Mouse (Mus musculus) cerebellum, adult 9-11 months (tissue): ENCODE measurements around the gene Gimap9.

Source experiments
- DNase-seq: peaks from one replicate; pipeline ENCODE4 v3.0.0; 2022

The Gimap9 gene

DNA sequence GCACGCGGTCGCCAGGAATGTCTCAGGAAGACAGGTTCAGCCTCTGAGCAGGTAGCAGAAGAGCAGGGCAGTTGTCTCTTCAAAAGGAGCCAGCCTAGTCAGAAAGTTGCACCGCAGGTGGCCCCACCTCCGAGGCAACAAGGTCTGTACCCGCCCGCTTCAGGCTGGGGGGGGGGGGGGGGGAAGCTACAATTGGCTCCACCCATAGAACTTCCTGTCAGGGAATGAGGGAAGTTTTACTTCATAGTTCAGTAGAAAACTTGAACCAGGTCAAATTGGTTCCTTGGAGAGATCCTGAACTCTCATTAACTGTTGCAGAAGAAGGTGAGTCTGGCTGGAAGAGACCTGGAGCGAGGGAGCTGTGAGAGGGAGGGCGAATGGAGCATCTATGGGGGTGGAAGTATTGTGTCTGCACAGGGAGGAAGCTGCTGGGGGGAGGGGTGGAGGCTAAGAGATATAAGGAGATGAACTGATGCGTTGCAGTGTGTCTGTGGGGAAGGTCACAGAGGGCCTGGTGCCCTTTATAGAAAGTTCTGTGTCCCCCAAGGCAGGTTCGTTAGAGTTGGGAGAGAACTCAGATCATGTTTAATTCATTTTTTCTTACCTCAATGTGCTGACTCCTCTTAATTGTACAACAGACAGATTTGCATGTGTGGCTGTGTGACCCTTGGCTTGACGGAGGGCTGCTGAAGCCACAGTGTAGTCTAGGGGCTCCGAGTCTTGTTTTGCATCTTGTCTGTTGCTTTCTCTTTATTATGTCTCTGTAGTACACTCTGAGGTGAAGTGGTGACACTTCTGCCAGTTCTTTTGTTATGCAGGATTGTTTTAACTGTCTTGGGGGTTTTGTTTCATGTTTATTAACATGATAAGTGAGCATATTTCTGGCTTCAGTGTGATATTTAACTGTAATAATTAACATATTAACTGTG lies at the start of gene Gimap9:
TSS of gene Gimap9 (plus strand) at position 199 of the 929 bp plus-strand sequence.
- DNase-seq, result no peak

DNA sequence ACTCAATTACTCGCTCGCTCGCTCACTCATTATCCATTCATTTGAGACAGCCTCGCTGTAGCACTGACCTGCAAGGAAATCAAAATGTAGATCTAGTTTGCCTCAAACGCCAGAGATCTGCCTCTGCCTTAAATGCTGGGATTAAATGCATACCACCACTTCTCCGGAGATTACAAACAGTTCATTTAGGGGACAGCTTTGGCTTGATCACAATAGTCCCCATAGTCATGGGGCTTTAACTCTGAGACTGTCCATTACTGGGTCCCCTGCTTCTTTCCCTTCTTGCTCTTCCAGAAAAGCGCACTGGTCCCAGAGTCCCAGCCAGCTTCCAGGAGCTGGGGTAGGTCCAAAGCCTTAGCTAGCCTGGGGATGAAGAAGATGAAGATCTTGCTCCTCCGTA lies 49.5 kb upstream of the Gimap9 start, which contains the start of gene AI854703:
TSS of gene AI854703 (plus strand) at position 301 of the 400 bp plus-strand sequence.
- DNase-seq, result no peak

DNA sequence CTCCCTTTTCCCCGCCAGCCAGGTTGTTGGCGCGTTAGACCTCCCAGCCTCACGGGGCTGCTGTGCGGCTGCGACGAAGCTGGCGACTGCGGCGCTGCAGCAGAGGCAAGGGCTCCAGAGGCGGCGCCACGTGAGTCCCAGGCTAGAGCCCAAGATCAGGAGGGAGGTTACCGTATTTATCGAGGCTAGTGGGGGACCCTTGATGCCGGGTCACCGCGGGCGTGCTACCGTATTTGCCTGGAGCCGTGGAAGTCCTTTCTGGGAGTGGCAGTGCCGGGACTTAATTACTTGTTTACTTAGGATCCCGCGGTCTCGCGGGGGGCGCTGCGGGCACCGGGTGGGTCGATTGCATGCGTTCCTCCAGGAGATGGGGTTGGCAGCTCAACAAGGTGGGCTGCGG lies 48.9 kb upstream of the Gimap9 start:
- DNase-seq, result peak; percentile 72

GRCm38 (mm10) chr6:48627511-48627924 lies 48.4 kb upstream of the Gimap9 start:
- DNase-seq, result peak; percentile 55

DNA sequence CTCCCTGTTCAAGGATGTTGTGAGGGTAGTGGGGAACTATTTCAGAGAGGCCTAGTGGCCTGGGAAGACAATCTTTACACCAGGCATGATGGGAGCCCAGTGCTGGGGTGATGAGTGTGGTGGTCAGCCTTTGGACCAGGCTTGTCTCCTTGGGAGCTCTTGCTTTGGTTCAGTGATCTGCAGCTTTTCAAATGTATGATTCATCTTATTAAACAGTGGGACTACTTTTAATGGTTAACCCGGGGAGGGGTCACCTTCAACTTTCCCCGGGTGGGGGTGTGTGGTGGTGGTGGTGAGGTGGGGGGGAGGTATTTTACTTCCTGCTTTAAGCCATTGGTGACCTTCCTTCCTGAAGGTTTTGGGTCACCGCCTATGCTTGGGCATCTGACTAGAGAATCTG lies 47.6 kb upstream of the Gimap9 start:
- no peak for DNase-seq

- peak; percentile 70 for DNase-seq
These were observed 46.9 kb upstream of the Gimap9 start for GRCm38 (mm10) chr6:48628808-48629660.

GRCm38 (mm10) chr6:48629661-48630034 lies 46.3 kb upstream of the Gimap9 start:
- peak; percentile 58 for DNase-seq

DNA sequence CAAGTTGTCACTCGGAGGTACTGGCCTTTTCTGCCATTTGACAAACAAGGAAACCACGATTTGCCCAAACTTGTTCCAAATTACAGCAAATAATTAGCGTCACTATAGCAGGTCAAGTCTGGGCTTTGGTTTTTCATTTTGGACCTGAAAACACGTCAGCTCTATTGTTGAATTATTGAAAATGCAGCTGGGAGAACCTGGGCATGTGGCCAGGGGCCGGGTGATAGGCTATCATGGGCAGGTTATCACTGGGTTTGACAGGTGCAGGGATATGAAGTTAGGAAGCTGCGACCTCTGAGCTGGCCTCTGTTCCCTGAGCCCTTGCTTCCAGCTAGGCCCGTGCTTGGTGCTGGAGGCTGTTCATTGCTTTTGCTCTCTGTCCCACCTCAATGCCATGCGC lies 45.1 kb upstream of the Gimap9 start:
- DNase-seq, result no peak

- no peak for DNase-seq
These were observed 40.8 kb upstream of the Gimap9 start for GRCm38 (mm10) chr6:48635105-48635504.

GRCm38 (mm10) chr6:48636515-48636914 lies 39.4 kb upstream of the Gimap9 start:
- no peak for DNase-seq

GRCm38 (mm10) chr6:48637811-48638500 lies 38.0 kb upstream of the Gimap9 start:
- DNase-seq, result no peak

- DNase-seq, result no peak
These were observed 37.4 kb upstream of the Gimap9 start for GRCm38 (mm10) chr6:48638553-48638952.

DNA sequence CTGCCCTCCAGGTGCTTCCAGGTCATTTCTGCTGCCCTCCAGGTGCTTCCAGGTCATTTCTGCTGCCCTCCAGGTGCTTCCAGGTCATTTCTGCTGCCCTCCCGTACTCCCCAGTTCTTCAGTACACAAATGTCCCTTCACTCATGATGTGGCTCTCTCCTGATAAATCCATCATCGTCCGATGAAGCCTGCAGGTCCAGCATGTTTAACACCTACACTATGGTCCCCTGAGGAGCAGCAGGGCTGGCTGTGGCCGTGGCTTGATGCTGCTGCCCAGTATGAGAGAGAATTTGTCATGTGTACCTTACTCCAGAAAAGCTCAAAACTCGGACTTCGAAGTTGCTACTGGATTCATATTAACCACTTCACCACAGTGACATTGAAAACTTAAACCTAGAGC lies 34.5 kb upstream of the Gimap9 start:
- DNase-seq, result no peak

- no peak for DNase-seq
These were observed 33.1 kb upstream of the Gimap9 start for GRCm38 (mm10) chr6:48642764-48643292.

- DNase-seq, result peak; percentile 45
These were observed 30.1 kb upstream of the Gimap9 start for GRCm38 (mm10) chr6:48645660-48646308.

GRCm38 (mm10) chr6:48646309-48646690 lies 29.6 kb upstream of the Gimap9 start:
- no peak for DNase-seq

DNA sequence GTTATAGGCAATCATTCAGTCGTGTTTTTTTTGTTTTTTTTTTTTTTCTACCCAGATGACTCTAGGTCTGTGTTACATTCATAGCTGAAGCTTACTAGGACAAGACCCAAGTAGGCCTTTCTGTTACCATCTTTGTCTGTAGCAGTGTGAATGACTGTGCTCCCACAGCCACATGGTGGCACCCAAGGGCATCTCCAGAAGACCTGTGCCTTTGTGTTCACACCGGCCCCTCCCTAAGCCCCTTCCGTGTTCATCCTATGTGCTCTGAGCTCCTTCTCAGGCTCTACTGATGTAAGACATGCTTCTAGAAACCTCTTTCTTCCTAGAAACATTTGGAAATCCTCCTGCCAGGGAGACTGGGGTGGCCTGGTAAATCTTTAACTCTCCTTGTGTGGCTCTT lies 28.9 kb upstream of the Gimap9 start, which contains the start of gene Gimap8:
TSS of gene Gimap8 (plus strand) at position 240 of the 400 bp plus-strand sequence.
- no peak for DNase-seq

DNA sequence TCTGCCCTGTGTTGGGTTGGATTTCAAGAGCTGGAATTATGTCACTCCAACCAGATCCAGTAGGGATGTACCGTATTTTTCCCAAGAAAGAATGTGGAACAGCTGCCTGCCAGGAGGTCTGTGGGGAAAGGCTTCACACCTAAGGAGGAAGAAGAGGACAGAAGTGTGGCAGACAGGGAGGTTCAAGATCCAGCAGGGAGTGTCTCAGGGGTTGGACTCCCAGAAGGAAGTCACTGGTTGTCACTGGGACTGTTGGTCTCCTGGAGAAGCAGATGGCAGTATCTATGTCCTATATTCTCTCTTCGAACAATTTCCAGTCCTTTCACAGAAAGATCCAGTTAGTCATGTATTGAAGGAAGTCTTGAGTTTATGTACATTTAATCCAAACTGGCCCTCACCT lies 28.3 kb upstream of the Gimap9 start:
- no peak for DNase-seq

GRCm38 (mm10) chr6:48648779-48649178 lies 27.1 kb upstream of the Gimap9 start:
- DNase-seq, result no peak

GRCm38 (mm10) chr6:48650041-48650440 lies 25.9 kb upstream of the Gimap9 start:
- no peak for DNase-seq

DNA sequence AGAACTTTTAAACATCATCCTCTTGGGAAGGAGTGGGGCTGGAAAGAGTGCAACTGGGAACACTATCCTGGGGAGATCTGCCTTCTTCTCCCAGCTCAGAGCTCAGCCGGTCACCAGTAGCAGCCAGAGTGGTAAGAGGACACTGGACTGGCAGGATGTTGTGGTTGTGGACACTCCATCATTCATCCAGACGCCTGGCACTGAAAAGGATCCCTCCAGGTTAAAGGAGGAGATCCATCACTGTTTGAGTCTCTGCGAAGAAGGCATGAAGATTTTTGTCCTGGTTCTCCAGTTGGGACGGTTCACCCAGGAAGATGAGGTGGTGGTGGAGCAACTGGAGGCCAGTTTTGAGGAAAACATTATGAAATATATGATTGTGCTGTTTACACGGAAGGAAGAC lies 17.2 kb upstream of the Gimap9 start:
- no peak for DNase-seq

GRCm38 (mm10) chr6:48664750-48665149 lies 11.2 kb upstream of the Gimap9 start:
- DNase-seq, result no peak
